In the genomic region with DNA sequence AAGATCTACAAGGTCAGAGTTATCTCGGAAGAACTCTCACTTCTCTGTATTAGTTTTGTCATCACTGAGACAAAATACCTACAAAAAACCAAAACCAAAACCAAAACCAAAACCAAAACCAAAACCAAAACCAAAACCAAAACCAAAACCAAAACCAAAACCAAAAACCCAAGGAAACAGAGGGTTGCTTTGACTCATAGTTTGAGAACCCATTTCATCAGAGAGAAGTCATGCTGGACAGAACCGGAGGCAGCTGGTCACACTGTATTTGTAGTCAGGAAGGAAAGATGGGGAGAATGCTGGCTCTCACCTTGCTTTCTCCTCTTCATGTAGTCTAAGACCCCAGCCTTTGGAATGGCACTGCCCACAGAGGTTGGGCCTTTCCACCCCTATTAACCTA, we compare ENCODE assay signal across 26 mouse cellular contexts. TPM values are rescaled to one million over a fixed set of nuclear protein-coding genes. Genes with fewer than 3 reads are reported as not detected.
"Had no signal": no experiment of that assay in that cellular context is flagged by ENCODE, and none has a peak within 500 bp of the region (broad histone marks: within the 10 kb centered on the region; RNA-seq: fewer than 3 reads in every experiment).

No protein-coding gene starts in this region.

- H3K27me3 ChIP-seq: limb, embryonic 13.5 days; liver, embryonic 12.5 days; liver, embryonic 15.5 days; lung, embryonic 15.5 days; megakaryocyte, embryonic 14.5 days; midbrain, embryonic 13.5 days; neural tube, embryonic 12.5 days; neural tube, embryonic 15.5 days; stomach, embryonic 15.5 days had no signal

- H3K4me3 ChIP-seq: limb, embryonic 10.5 days; limb, embryonic 13.5 days; liver, embryonic 12.5 days; liver, embryonic 15.5 days; lung, embryonic 15.5 days; megakaryocyte, embryonic 14.5 days; midbrain, embryonic 10.5 days; midbrain, embryonic 13.5 days; myocyte; neural tube, embryonic 12.5 days; neural tube, embryonic 15.5 days; stomach, embryonic 15.5 days had no signal

- H3K4me2 ChIP-seq: limb, embryonic 13.5 days; liver, embryonic 12.5 days; liver, embryonic 15.5 days; lung, embryonic 15.5 days; midbrain, embryonic 13.5 days; neural tube, embryonic 12.5 days; neural tube, embryonic 15.5 days; stomach, embryonic 15.5 days had no signal

- DNase-seq: kidney, adult 8-10 months; kidney, postnatal 14 days; kidney, postnatal 4 days; layer of hippocampus, adult 9-11 months; liver; lung, adult 18-20 months; lung, postnatal 10 days; lung, postnatal 36 days; right cerebral cortex, adult 18-20 months; right cerebral cortex, postnatal 14 days; right cerebral cortex, postnatal 4 days; thymus, postnatal 4 days had no signal

- H3K4me1 ChIP-seq: limb, embryonic 10.5 days; limb, embryonic 13.5 days; liver, embryonic 12.5 days; liver, embryonic 15.5 days; lung, embryonic 15.5 days; midbrain, embryonic 13.5 days; neural tube, embryonic 12.5 days; neural tube, embryonic 15.5 days; stomach, embryonic 15.5 days had no signal

- H3K9me3 ChIP-seq: limb, embryonic 10.5 days; limb, embryonic 13.5 days; liver, embryonic 12.5 days; liver, embryonic 15.5 days; lung, embryonic 15.5 days; midbrain, embryonic 10.5 days; midbrain, embryonic 13.5 days; neural tube, embryonic 12.5 days; neural tube, embryonic 15.5 days; stomach, embryonic 15.5 days had no signal

- H3K27ac ChIP-seq: limb, embryonic 10.5 days; limb, embryonic 13.5 days; liver, embryonic 12.5 days; liver, embryonic 15.5 days; lung, embryonic 15.5 days; midbrain, embryonic 10.5 days; midbrain, embryonic 13.5 days; neural tube, embryonic 12.5 days; neural tube, embryonic 15.5 days; stomach, embryonic 15.5 days had no signal

- H3K9ac ChIP-seq: limb, embryonic 13.5 days; liver, embryonic 12.5 days; liver, embryonic 15.5 days; lung, embryonic 15.5 days; midbrain, embryonic 13.5 days; neural tube, embryonic 12.5 days; neural tube, embryonic 15.5 days; stomach, embryonic 15.5 days had no signal

- ATAC-seq: liver, embryonic 12.5 days; midbrain, embryonic 13.5 days; midbrain, embryonic 16.5 days had no signal

- H3K36me3 ChIP-seq: limb, embryonic 10.5 days; limb, embryonic 13.5 days; liver, embryonic 12.5 days; liver, embryonic 15.5 days; lung, embryonic 15.5 days; midbrain, embryonic 10.5 days; midbrain, embryonic 13.5 days; neural tube, embryonic 12.5 days; neural tube, embryonic 15.5 days; stomach, embryonic 15.5 days had no signal

RNA-seq across cellular contexts. Expression of a gene that starts 57.3 kb away (rescaled TPM):
- total RNA-seq: monocyte, adult 5-6 weeks had no signal
